Mouse (Mus musculus): ENCODE results near the gene Ice1. TPM values are rescaled to one million over a fixed set of nuclear protein-coding genes. Genes with fewer than 3 reads are reported as not detected.

The Ice1 gene
- polyA plus RNA-seq (2016; fragmentation: Nextera tagmentation; extraction: Ambion mirVana) = 34.5 and 37.2 TPM in 2 replicates

DNA sequence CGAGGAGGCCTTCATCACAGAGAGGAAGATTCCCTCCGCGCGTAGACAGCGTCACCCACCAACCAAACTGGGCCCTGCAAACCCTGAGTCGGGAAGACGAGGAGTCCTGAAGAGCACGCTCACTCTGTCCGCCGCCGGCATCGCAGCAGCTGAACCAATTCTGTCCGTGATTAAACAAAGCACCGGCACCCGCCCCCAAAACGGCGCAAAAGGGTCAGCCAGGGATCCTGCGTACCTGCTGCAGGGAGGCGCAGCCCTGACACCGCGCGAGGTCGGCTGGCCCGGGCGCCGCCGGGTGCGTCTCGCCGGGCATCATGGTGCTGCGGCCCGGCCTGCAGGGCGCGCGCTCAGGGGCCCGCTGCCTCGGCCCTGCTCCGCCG is at the start of gene Ice1:
Ice1 (minus strand) TSS at position 353 of the 380 bp plus-strand sequence.
- no peaks in the 10 kb centered on the region for H3K9me3 ChIP-seq (replicated peaks)
- peak; percentile 53 for ATAC-seq (ENCODE audit: low FRiP score)
- WGBS = under 1% methylated on average over 39 of the region's 39 CpGs

DNA sequence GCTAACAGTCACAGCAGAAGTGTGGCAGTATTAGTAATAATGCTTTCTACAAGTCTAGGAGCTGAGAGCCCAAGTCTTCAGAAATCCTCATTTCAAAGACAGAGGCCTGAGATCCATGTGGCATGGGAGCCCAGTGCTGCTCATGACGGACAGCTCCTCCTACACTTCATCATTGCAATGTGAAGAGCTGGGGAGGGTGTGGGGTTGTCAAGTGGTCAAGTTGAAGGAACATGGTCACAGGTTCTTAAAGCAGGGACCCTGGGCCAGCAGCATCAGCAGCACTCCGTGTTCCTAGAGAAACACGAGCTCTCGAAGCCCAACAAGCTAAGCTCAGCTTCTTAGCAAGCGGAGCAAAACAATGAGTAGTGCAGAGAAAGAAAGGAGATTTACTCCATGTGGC is 48.4 kb upstream of the Ice1 start:
- Histone ChIP-seq H3K4me3 (no peak overlapping the region), H3K27ac (no peak overlapping the region), H3K9ac (no peak overlapping the region), H3K4me1 (no peaks in the 10 kb centered on the region; the same call in 1 of the 2 replicates), H3K36me3 (no peaks in the 10 kb centered on the region), H3K9me3 (replicated peaks) (no peaks in the 10 kb centered on the region), H3K4me2 (replicated peaks) (no peak overlapping the region), H3K27me3 (no peaks in the 10 kb centered on the region)
- 75% methylated on average over 5 of the region's 5 CpGs for WGBS
- no peak for ATAC-seq (ENCODE audit: low FRiP score)

More for the DNA sequence above, at the start of gene Ice1:
- Histone ChIP-seq H3K27ac (peak within 1 kb of the TSS; percentile 85), H3K36me3 (no peaks in the 10 kb centered on the region), H3K4me3 (peak within 1 kb of the TSS; percentile 97), H3K9ac (peak within 1 kb of the TSS; percentile 94), H3K4me2 (replicated peaks) (peak within 1 kb of the TSS; percentile 78), H3K4me1 (peaks cover 19% of the 10 kb centered on the region), H3K27me3 (no peaks in the 10 kb centered on the region)

GRCm38 (mm10) chr13:70684976-70685609 is 47.7 kb upstream of the Ice1 start:
- no peak for ATAC-seq (ENCODE audit: low FRiP score)
- Histone ChIP-seq H3K27ac (no peak overlapping the region), H3K4me2 (replicated peaks) (no peak overlapping the region), H3K9ac (no peak overlapping the region), H3K36me3 (no peaks in the 10 kb centered on the region), H3K27me3 (no peaks in the 10 kb centered on the region), H3K9me3 (replicated peaks) (no peaks in the 10 kb centered on the region), H3K4me3 (no peak overlapping the region), H3K4me1 (no peaks in the 10 kb centered on the region; the same call in 1 of the 2 replicates)
- WGBS = 64% methylated on average over 7 of the region's 7 CpGs

- H3K9ac ChIP-seq = no peak overlapping the region
- H3K9me3 ChIP-seq (replicated peaks) = no peaks in the 10 kb centered on the region
- no peaks in the 10 kb centered on the region for H3K36me3 ChIP-seq
- H3K4me2 ChIP-seq (replicated peaks) = no peak overlapping the region
- H3K27ac ChIP-seq = no peak overlapping the region
- H3K4me3 ChIP-seq = no peak overlapping the region
- H3K27me3 ChIP-seq = no peaks in the 10 kb centered on the region
- WGBS = 87% methylated on average over 7 of the region's 7 CpGs
- no peaks in the 10 kb centered on the region; the same call in 1 of the 2 replicates for H3K4me1 ChIP-seq
- ATAC-seq (ENCODE audit: low FRiP score) = no peak
These were observed 44.2 kb upstream of the Ice1 start for GRCm38 (mm10) chr13:70681411-70682183.

- Histone ChIP-seq H3K9ac (no peak overlapping the region), H3K27ac (no peak overlapping the region), H3K4me3 (no peak overlapping the region), H3K36me3 (no peaks in the 10 kb centered on the region), H3K27me3 (no peaks in the 10 kb centered on the region), H3K4me1 (no peaks in the 10 kb centered on the region; the same call in 1 of the 2 replicates), H3K4me2 (replicated peaks) (no peak overlapping the region), H3K9me3 (replicated peaks) (no peaks in the 10 kb centered on the region)
- ATAC-seq (ENCODE audit: low FRiP score) = no peak
- 94% methylated on average over 3 of the region's 3 CpGs for WGBS
These were observed 42.9 kb upstream of the Ice1 start for GRCm38 (mm10) chr13:70680316-70680715.

DNA sequence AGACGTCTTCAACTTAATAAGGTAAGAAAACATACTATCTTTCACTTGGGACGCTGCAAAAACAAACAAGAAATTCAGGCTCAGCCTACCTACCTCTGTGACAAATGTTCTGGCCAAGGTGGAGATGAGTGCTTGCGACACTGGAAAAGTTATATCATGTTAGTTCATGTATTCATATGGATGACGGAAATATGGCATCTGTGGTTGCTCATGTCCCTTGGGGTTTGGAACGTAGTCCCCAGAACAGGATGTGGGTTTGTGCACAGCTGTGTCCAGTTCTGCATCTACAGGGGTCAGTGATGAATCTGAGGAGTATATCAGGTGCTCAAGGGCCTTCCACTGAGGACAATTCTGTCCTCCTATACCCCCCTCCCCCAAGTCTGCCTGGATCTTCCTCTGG is 40.3 kb upstream of the Ice1 start:
- Histone ChIP-seq H3K27ac (no peak overlapping the region), H3K27me3 (no peaks in the 10 kb centered on the region), H3K9ac (no peak overlapping the region), H3K36me3 (no peaks in the 10 kb centered on the region), H3K9me3 (replicated peaks) (no peaks in the 10 kb centered on the region), H3K4me3 (no peak overlapping the region), H3K4me2 (replicated peaks) (no peak overlapping the region), H3K4me1 (no peaks in the 10 kb centered on the region)
- 87% methylated on average over 5 of the region's 5 CpGs for WGBS
- no peak for ATAC-seq (ENCODE audit: low FRiP score)

GRCm38 (mm10) chr13:70676243-70677183 is 39.1 kb upstream of the Ice1 start:
- Histone ChIP-seq H3K9ac (no peak overlapping the region), H3K4me1 (no peaks in the 10 kb centered on the region), H3K36me3 (no peaks in the 10 kb centered on the region), H3K9me3 (replicated peaks) (no peaks in the 10 kb centered on the region), H3K27ac (no peak overlapping the region), H3K4me2 (replicated peaks) (no peak overlapping the region), H3K27me3 (no peaks in the 10 kb centered on the region), H3K4me3 (no peak overlapping the region)
- 75% methylated on average over 20 of the region's 20 CpGs for WGBS
- no peak for ATAC-seq (ENCODE audit: low FRiP score)

- no peaks in the 10 kb centered on the region for H3K36me3 ChIP-seq
- WGBS = 94% methylated on average over 10 of the region's 10 CpGs
- no peak overlapping the region for H3K27ac ChIP-seq
- no peak overlapping the region for H3K4me3 ChIP-seq
- no peaks in the 10 kb centered on the region for H3K9me3 ChIP-seq (replicated peaks)
- no peak overlapping the region for H3K4me2 ChIP-seq (replicated peaks)
- no peak overlapping the region for H3K9ac ChIP-seq
- ATAC-seq (ENCODE audit: low FRiP score) = no peak
- H3K4me1 ChIP-seq = no peaks in the 10 kb centered on the region
- H3K27me3 ChIP-seq = no peaks in the 10 kb centered on the region
These were observed 37.6 kb upstream of the Ice1 start for GRCm38 (mm10) chr13:70674998-70675397.

- Histone ChIP-seq H3K9me3 (replicated peaks) (no peaks in the 10 kb centered on the region), H3K36me3 (no peaks in the 10 kb centered on the region), H3K27me3 (no peaks in the 10 kb centered on the region), H3K4me2 (replicated peaks) (no peak overlapping the region), H3K4me1 (no peaks in the 10 kb centered on the region), H3K27ac (no peak overlapping the region), H3K9ac (no peak overlapping the region), H3K4me3 (no peak overlapping the region)
- ATAC-seq (ENCODE audit: low FRiP score) = no peak
- WGBS = 74% methylated on average over 4 of the region's 4 CpGs
These were observed 32.6 kb upstream of the Ice1 start for GRCm38 (mm10) chr13:70670080-70670479.

- no peaks in the 10 kb centered on the region for H3K4me1 ChIP-seq
- no peaks in the 10 kb centered on the region for H3K36me3 ChIP-seq
- no peaks in the 10 kb centered on the region for H3K27me3 ChIP-seq
- no peak for ATAC-seq (ENCODE audit: low FRiP score)
- no peaks in the 10 kb centered on the region for H3K9me3 ChIP-seq (replicated peaks)
- no peak overlapping the region for H3K9ac ChIP-seq
- WGBS = 86% methylated on average over 4 of the region's 4 CpGs
- H3K4me2 ChIP-seq (replicated peaks) = no peak overlapping the region
- no peak overlapping the region for H3K4me3 ChIP-seq
- no peak overlapping the region for H3K27ac ChIP-seq
These were observed 22.3 kb upstream of the Ice1 start for GRCm38 (mm10) chr13:70659715-70660114.

DNA sequence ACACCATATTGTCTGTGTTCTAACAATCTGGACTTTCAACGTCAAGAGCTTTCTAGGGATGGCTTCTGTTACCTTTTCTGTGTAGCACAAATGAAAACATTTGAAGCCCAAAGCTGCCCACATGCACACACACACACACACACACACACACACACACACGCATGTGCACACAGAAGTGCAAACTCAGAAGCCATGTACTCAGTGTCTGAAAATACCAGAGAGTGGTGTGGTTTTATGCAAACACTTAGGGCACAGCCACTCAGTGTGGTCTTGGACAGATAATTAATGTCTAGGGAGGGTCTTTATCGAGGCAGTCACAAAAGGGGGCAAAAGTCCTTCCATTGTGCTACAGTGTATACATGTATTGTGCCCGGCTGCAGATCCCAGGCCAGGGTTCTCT is 19.3 kb upstream of the Ice1 start:
- WGBS = 67% methylated on average over 4 of the region's 4 CpGs

DNA sequence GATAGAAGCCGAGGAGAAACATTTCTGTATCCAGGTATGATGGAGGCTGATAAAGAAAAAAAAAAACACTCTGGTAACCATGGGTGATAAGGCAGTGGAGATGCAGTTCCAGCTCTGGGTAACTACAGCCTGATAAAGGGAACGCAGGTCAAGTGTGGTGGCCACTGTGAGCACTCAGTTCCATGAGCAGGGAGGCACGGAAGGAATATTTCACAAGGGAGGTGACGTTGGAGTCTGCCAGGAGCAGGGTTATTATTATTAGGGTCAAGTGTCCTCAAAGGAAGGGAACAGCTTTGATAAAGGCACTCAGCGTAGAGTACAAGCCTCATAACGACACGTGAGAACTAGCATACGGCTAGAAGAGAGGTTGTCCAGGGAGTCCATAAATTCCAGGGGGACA is 18.9 kb upstream of the Ice1 start:
- H3K27me3 ChIP-seq = no peaks in the 10 kb centered on the region
- H3K4me3 ChIP-seq = no peak overlapping the region
- H3K4me1 ChIP-seq = peaks cover 4% of the 10 kb centered on the region; the same call in 1 of the 2 replicates
- 78% methylated on average over 8 of the region's 8 CpGs for WGBS
- H3K9ac ChIP-seq = no peak overlapping the region
- no peaks in the 10 kb centered on the region for H3K36me3 ChIP-seq
- no peaks in the 10 kb centered on the region for H3K9me3 ChIP-seq (replicated peaks)
- H3K4me2 ChIP-seq (replicated peaks) = no peak overlapping the region
- ATAC-seq (ENCODE audit: low FRiP score) = no peak
- H3K27ac ChIP-seq = no peak overlapping the region

More for the DNA sequence above, 19.3 kb upstream of the Ice1 start:
- no peaks in the 10 kb centered on the region for H3K9me3 ChIP-seq (replicated peaks)
- peaks cover 4% of the 10 kb centered on the region; the same call in 1 of the 2 replicates for H3K4me1 ChIP-seq
- no peak overlapping the region for H3K4me2 ChIP-seq (replicated peaks)
- H3K27ac ChIP-seq = no peak overlapping the region
- H3K36me3 ChIP-seq = no peaks in the 10 kb centered on the region
- H3K9ac ChIP-seq = no peak overlapping the region
- no peaks in the 10 kb centered on the region for H3K27me3 ChIP-seq
- no peak overlapping the region for H3K4me3 ChIP-seq
- no peak for ATAC-seq (ENCODE audit: low FRiP score)
